15 mouse cellular contexts compared by ENCODE assay signal in genomic region chr7:34208027-34208745, GRCm38 (mm10). TPM values are rescaled to one million over a fixed set of nuclear protein-coding genes. Genes with fewer than 3 reads are reported as not detected.
DNase-seq lines count a peak whose midpoint lies in the region; ATAC-seq and TF ChIP-seq lines count a peak whose summit lies in the region.
"Had no signal": no experiment of that assay in that cellular context is flagged by ENCODE, and none has a peak within 500 bp of the region (broad histone marks: within the 10 kb centered on the region; RNA-seq: fewer than 3 reads in every experiment).

No protein-coding gene starts in this region.

- no peak for DNase-seq in layer of hippocampus, adult 2 months (ENCODE audit: low spot score in 2 of 2)
- DNase-seq in layer of hippocampus, adult 8-10 months (ENCODE audit: low spot score in 2 of 2): no peak
- DNase-seq in CH12.LX (ENCODE audit: extremely low read depth) (peak; percentile 24), G1E (ENCODE audit: low spot score) (no peak)
- DNase-seq in ovary, postnatal 14 days (ENCODE audit: low spot score): no peak
- DNase-seq in right cerebral cortex, postnatal 36 days (ENCODE audit: low spot score in 2 of 2): no peak
- DNase-seq: adrenal gland, adult 8-10 months; kidney, postnatal 10 days; layer of hippocampus, postnatal 36 days; thymus, postnatal 4 days had no signal

- no peak for TF ChIP-seq EP300 in CH12.LX (IDR thresholded peaks at IDR 0.05; ENCODE audit: low read length)

- H3K9me3 ChIP-seq in CH12.LX (replicated peaks; ENCODE audit: low read length): no peaks in the 10 kb centered on the region
- H3K9me3 ChIP-seq in G1E (replicated peaks): no peaks in the 10 kb centered on the region
- H3K9me3 ChIP-seq: hindbrain, embryonic 15.5 days had no signal

- no peak overlapping the region for H3K27ac ChIP-seq in layer of hippocampus, adult 2 months
- H3K27ac ChIP-seq in CH12.LX (ENCODE audit: insufficient read depth, low read depth): no peak overlapping the region
- H3K27ac ChIP-seq: hindbrain, embryonic 15.5 days; macrophage had no signal

- no peak overlapping the region for H3K4me3 ChIP-seq in layer of hippocampus, adult 2 months
- H3K4me3 ChIP-seq in CH12.LX (replicated peaks in 1 of 3; ENCODE audit: low read depth in 2 of 3, low read length in 2 of 3, poor library complexity in 1 of 3) (no peak overlapping the region), G1E (ENCODE audit: low read depth, low read length) (no peak overlapping the region)
- H3K4me3 ChIP-seq: erythroblast, embryonic 14.5 days; hindbrain, embryonic 15.5 days had no signal

- H3K4me2 ChIP-seq in CH12.LX (ENCODE audit: insufficient read depth, low read depth, poor library complexity, severe bottlenecking): no peak overlapping the region
- H3K4me2 ChIP-seq: hindbrain, embryonic 15.5 days had no signal

- peaks cover 2 to 12% of the 10 kb centered on the region in 2 experiments; a peak in 2 of 4 replicates for H3K4me1 ChIP-seq in CH12.LX (ENCODE audit: control insufficient read depth in 1 of 2, insufficient read depth in 2 of 2)
- peaks cover 51% of the 10 kb centered on the region for H3K4me1 ChIP-seq in G1E (ENCODE audit: insufficient read depth, low read depth, low read length)
- H3K4me1 ChIP-seq: hindbrain, embryonic 15.5 days had no signal

- no peak for TF ChIP-seq RAD21 in CH12.LX (IDR thresholded peaks at IDR 0.05; ENCODE audit: low read depth, low read length)

- 0 out of 2 replicates have a peak, but pooled peaks have one; percentile 7 for TF ChIP-seq POLR2A in CH12.LX (IDR thresholded peaks at IDR 0.05; ENCODE audit: low read depth, low read length)

- H3K9ac ChIP-seq in CH12.LX (ENCODE audit: insufficient read depth, low read depth): no peak overlapping the region
- H3K9ac ChIP-seq: hindbrain, embryonic 15.5 days had no signal

- in situ Hi-C loops in CH12.LX (cut with MboI; ENCODE audit: low pct_ligation_motif_present, low pct_unique_long_range_greater_than_20kb, low sequenced_read_pairs): no loop called here

- ATAC-seq in G1E (ENCODE audit: extremely low read depth, insufficient number of reproducible peaks, low FRiP score, poor library complexity, severe bottlenecking): no peak; the same call in 1 of the 2 replicates
- peak; percentile 36 to 40; a peak in 2 of 4 replicates for ATAC-seq in hematopoietic stem cell, adult 5-6 weeks (replicated peaks in 1 of 2; ENCODE audit: insufficient read depth in 1 of 2, low FRiP score in 2 of 2, low TSS enrichment in 1 of 2, low read depth in 1 of 2, poor library complexity in 2 of 2, severe bottlenecking in 2 of 2)

- no peaks in the 10 kb centered on the region for H3K27me3 ChIP-seq in CH12.LX (replicated peaks)
- no peaks in the 10 kb centered on the region for H3K27me3 ChIP-seq in G1E (ENCODE audit: insufficient read depth, low read length)
- H3K27me3 ChIP-seq: hindbrain, embryonic 15.5 days had no signal

- peak; percentile 59 for TF ChIP-seq CTCF in layer of hippocampus, adult 2 months (conservative IDR thresholded peaks at IDR 0.05)
- TF ChIP-seq CTCF in CH12.LX (conservative IDR thresholded peaks at IDR 0.05 in 1 of 2, IDR thresholded peaks at IDR 0.05 in 1 of 2; ENCODE audit: low read depth in 2 of 2, low read length in 2 of 2) (peak; percentile 15 to 32; a peak in 2 of 4 replicates), G1E (IDR thresholded peaks at IDR 0.05; ENCODE audit: low read depth, low read length) (0 out of 2 replicates have a peak, but pooled peaks have one; percentile 9)

- dilution Hi-C loops in CH12.LX (cut with MboI; ENCODE audit: extremely low pct_ligation_motif_present, extremely low pct_unique_long_range_greater_than_20kb, low sequenced_read_pairs): no loop called here

- H3K36me3 ChIP-seq in CH12.LX (replicated peaks in 1 of 2; ENCODE audit: control insufficient read depth in 1 of 2, insufficient read depth in 1 of 2, low read length in 1 of 2) (peaks cover 91 to 100% of the 10 kb centered on the region in 2 experiments), G1E (replicated peaks) (peaks cover 100% of the 10 kb centered on the region)

- no peaks in the 10 kb centered on the region for H3K79me2 ChIP-seq in CH12.LX (replicated peaks; ENCODE audit: control insufficient read depth, extremely low read depth, insufficient read depth, poor library complexity, severe bottlenecking)

TF ChIP-seq in CH12.LX, 34 proteins besides CTCF, POLR2A, EP300 and RAD21:
- TF ChIP-seq MAFK (IDR thresholded peaks at IDR 0.05; ENCODE audit: insufficient replicate concordance, low read length) (no peak), HCFC1 (IDR thresholded peaks at IDR 0.05; ENCODE audit: low read depth, low read length) (no peak), GABPA (IDR thresholded peaks at IDR 0.05; ENCODE audit: insufficient replicate concordance, low read depth, low read length) (no peak), MAX (IDR thresholded peaks at IDR 0.05; ENCODE audit: low read length) (no peak), JUN (IDR thresholded peaks at IDR 0.05; ENCODE audit: insufficient read depth, low read depth, low read length) (no peak), JUND (conservative IDR thresholded peaks at IDR 0.05; ENCODE audit: low read depth, low read length) (no peak), PAX5 (IDR thresholded peaks at IDR 0.05; ENCODE audit: low read length) (no peak)

RNA-seq across cellular contexts. Expression of gene Pdcd2l, which starts 11.7 kb away (rescaled TPM):
- 10 to 100 TPM; 24.5 to 26.8 TPM for total RNA-seq in layer of hippocampus, adult 2 months (2021)
- total RNA-seq in layer of hippocampus, adult 8-10 months (2022): 10 to 100 TPM; 22.8 to 28.3 (median 24.4) TPM
- total RNA-seq in CH12.LX (2012; rRNA removed): 41.4 and 51.6 TPM in 2 replicates
- total RNA-seq in CH12.LX (2014; rRNA removed): 39.5 and 41.2 TPM in 2 replicates
- 27.9 and 30.1 TPM in 2 replicates for polyA plus RNA-seq in CH12.LX (2012; ENCODE audit: insufficient read length, low read depth)
- 36.6 and 38.6 TPM in 2 replicates for total RNA-seq in G1E (2014; fragmentation: Nextera tagmentation)
- total RNA-seq in G1E (2017): 48.3 and 49.8 TPM in 2 replicates
- polyA plus RNA-seq in G1E (2012): 6.9 and 8.0 TPM in 2 replicates
- total RNA-seq in hematopoietic stem cell, adult 5-6 weeks (2017): 19.7 and 22.8 TPM in 2 replicates

RNA-seq across cellular contexts. Expression of gene Gpi1, which starts 21.9 kb away (rescaled TPM):
- total RNA-seq in layer of hippocampus, adult 2 months (2021): 100 to 1,000 TPM; 773 TPM
- total RNA-seq in layer of hippocampus, adult 8-10 months (2022): 100 to 1,000 TPM; 765 to 848 (median 808) TPM
- total RNA-seq in CH12.LX (2012; rRNA removed): 243 and 332 TPM in 2 replicates
- total RNA-seq in CH12.LX (2014; rRNA removed): 227 and 278 TPM in 2 replicates
- polyA plus RNA-seq in CH12.LX (2012; ENCODE audit: insufficient read length, low read depth): 681 and 693 TPM in 2 replicates
- 522 and 617 TPM in 2 replicates for total RNA-seq in G1E (2014; fragmentation: Nextera tagmentation)
- 590 and 664 TPM in 2 replicates for total RNA-seq in G1E (2017)
- 3,102 and 4,494 TPM in 2 replicates for polyA plus RNA-seq in G1E (2012)
- 325 and 357 TPM in 2 replicates for total RNA-seq in hematopoietic stem cell, adult 5-6 weeks (2017)

RNA-seq across cellular contexts. Expression of gene Uba2, which starts 38.8 kb away (rescaled TPM):
- total RNA-seq in layer of hippocampus, adult 2 months (2021): 10 to 100 TPM; 85.7 to 92.9 TPM
- total RNA-seq in layer of hippocampus, adult 8-10 months (2022): 10 to 100 TPM; 81.8 to 91.5 (median 88.2) TPM
- total RNA-seq in CH12.LX (2012; rRNA removed): 161 and 180 TPM in 2 replicates
- total RNA-seq in CH12.LX (2014; rRNA removed): 341 and 373 TPM in 2 replicates
- polyA plus RNA-seq in CH12.LX (2012; ENCODE audit: insufficient read length, low read depth): 180 and 202 TPM in 2 replicates
- total RNA-seq in G1E (2014; fragmentation: Nextera tagmentation): 251 and 253 TPM in 2 replicates
- 334 TPM in 2 replicates for total RNA-seq in G1E (2017)
- 57.5 and 69.1 TPM in 2 replicates for polyA plus RNA-seq in G1E (2012)
- total RNA-seq in hematopoietic stem cell, adult 5-6 weeks (2017): 152 and 171 TPM in 2 replicates

RNA-seq across cellular contexts. Expression of gene Gm6096, which starts 42.7 kb away (rescaled TPM):
- total RNA-seq in layer of hippocampus, adult 2 months (2021): not detected
- not detected for total RNA-seq in layer of hippocampus, adult 8-10 months (2022)
- total RNA-seq in CH12.LX (2012; rRNA removed): not detected in 2 replicates
- total RNA-seq in CH12.LX (2014; rRNA removed): not detected in 2 replicates
- not detected in 2 replicates for polyA plus RNA-seq in CH12.LX (2012; ENCODE audit: insufficient read length, low read depth)
- not detected in 2 replicates for total RNA-seq in G1E (2014; fragmentation: Nextera tagmentation)
- total RNA-seq in G1E (2017): not detected in 2 replicates
- polyA plus RNA-seq in G1E (2012): not detected in 2 replicates
- total RNA-seq in hematopoietic stem cell, adult 5-6 weeks (2017): not detected in 2 replicates
- total RNA-seq: adrenal gland, adult 8-10 months; layer of hippocampus, postnatal 36 days had no signal
- polyA plus RNA-seq: erythroblast, embryonic 14.5 days; frontal cortex, adult 2 months; hindbrain, embryonic 15.5 days; macrophage had no signal

Comparison
In these comparisons a context has a peak if more than half of its experiments do, and no peak if none do; other contexts are left out.
1. CTCF ChIP-seq: peak in every context shown above with its lines; median percentile 59 in layer of hippocampus, adult 2 months; 24 in CH12.LX; 9 in G1E.